Mouse (Mus musculus) mammary gland, adult 2 months (tissue): Measurements from ENCODE around the gene Sbk3. TPM values are rescaled to one million over a fixed set of nuclear protein-coding genes. Genes with fewer than 3 reads are reported as not detected.

ENCODE experiments used
- polyA plus RNA-seq: library from polyadenylated mRNA; depleted of rRNA; stranded (reverse); fragments of >200 nt; gene quantifications from 2 replicates; pipeline ENCODE4 v1.2.3, GENCODE M21; 2012; ENCODE audit warnings: low replicate concordance; rRNA removed

The Sbk3 gene
- 0.25 and 1.3 TPM in 2 replicates for polyA plus RNA-seq

DNA sequence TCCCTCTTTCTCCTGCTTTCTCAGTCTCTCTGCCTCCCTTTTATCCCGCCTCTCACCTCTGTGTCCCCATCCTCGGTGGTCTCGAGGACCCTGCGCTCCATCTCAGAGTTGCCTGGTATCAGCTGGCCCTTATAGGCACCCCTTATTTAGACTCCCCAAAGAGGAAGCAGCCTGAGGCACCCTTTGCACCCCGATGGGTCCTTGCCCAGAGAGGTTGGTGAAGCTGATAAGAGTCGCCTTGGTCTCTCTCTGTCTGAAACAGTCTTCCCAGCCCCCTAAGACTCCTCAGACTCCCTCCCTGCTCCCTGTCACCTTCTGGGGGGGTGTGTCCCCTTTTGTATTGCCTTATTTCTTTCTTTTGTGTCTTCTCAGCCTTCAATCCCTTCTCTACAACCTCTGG lies at the start of gene Sbk3:
Gene Sbk3, minus strand, starts transcription at position 101 of the 400 bp plus-strand sequence.

DNA sequence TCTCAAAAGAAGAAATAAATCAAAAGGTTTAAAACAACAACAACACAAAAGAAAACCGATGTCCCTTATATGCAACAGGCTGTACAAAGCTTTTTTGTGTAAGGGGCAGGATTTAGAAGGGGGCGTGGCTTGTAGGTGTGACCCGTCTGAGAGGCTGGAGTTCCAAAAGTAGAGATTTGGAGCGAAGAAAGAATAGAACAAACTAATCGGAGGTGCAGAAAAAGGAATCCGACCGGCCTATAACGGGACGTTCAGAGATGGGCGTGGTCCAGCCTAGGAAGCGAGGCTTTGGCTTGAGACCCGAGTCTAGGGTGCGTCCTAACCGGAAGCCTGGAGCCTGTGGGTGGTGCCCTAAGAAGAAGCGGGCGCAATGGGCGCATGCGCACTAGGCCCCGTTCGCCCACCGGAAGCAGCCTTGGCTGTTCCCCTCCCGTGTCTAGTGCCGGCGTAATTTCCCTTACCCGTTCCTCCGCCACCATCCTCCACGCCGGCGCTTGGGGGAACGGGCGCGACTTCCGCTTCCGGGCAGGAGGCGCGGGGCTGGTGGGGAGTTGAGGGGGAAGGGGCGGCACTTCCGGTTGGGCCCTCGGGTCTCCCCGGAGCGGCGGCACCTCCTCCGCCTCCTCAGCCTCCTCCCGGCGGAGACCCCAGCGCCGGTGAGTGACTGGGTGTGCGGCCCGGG lies 49.2 kb upstream of the Sbk3 start, which contains the start of the genes Zfp865 and Ccdc106:
Gene Zfp865, plus strand, starts transcription at position 377 of the 682 bp plus-strand sequence.
Gene Ccdc106, plus strand, starts transcription at position 554 of the 682 bp plus-strand sequence.

DNA sequence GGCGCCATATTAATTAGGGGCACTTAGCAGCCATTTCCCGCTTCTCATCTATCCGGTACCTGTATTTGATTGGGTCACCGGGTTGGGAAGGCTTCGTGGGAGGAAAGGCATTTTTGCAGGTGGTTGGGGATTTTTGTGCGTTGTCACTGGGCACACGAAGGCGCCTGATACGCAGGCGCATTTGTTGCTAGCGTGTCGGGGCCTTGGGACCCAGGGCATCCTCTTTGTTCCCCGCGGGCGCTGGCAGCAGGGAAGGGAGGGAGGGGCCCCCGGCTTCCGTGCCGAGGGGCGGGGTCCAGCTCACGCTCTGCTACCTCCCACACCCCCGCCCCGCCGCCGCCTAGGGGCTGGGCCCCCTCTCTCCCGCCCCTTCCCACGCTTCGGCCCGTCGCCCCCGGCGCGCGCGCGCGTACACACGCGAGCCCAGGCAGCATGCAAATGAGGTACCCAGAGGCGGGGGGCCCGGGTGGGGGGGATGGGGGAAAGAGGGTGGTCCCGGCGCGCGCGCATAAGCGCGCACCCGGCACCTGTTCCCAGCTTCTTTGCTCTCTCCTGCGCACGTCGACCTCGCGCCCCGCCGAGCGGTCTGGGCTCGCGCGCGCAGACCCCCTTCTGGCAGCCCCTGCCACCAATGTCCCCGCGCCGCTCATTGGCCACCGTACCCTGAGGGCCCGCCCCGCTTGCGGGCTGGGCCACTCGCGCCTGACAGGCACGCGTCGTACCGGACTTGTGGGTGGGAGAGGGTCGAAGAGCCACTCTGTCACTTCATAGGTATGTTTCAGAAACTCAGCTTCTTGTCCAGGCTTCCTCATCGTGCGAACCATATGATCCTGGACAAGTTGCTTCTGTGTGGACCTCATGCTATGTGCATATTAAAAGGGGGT lies 44.4 kb upstream of the Sbk3 start, which contains the start of gene Gm44973:
Gene Gm44973, plus strand, starts transcription at position 379 of the 884 bp plus-strand sequence.

DNA sequence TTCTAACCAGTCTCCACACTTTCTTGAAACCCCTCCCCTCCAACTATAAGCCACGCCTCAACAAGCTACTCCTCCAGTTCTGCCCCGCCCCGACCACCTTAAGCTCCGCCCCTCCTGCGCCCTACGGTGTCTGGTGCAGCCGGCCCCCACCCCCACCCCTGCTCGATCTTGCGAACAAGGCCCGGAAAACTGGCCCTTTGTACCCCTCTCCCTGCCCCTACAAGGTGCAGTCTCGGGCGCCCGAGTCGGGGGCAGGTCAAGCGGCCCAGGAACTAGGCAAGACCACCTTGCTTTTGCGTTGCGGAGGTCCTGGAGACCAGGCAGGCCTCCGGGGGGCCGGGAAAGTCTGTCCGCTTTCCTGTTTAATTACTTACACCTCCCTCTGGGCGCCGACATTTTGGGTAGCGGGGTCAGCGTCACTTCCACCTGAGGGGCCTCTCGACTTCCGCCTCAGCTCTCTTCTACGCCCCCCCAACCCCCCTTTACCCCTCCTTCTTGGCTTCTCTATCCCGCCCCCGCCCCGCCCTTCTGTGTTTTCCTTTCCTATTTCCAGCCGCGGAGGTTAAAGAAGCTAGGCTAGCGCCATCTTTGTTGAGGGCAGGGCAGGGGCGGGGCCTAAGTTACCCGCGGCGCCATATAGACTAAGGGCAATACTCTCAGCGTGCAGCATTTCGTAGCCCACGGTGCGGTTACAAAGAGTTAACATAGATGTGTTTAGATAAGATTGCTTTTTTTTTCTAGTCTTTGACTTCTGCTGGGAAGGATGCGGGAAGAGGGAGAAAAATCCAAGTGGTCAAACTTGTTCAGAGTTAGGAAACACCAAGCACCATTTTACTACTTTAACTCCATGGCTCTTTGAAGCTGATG lies 43.5 kb upstream of the Sbk3 start, which contains the start of the genes Zfp524 and Fiz1:
Gene Zfp524, plus strand, starts transcription at position 165 of the 867 bp plus-strand sequence.
Gene Fiz1, minus strand, starts transcription at position 447 of the 867 bp plus-strand sequence.

DNA sequence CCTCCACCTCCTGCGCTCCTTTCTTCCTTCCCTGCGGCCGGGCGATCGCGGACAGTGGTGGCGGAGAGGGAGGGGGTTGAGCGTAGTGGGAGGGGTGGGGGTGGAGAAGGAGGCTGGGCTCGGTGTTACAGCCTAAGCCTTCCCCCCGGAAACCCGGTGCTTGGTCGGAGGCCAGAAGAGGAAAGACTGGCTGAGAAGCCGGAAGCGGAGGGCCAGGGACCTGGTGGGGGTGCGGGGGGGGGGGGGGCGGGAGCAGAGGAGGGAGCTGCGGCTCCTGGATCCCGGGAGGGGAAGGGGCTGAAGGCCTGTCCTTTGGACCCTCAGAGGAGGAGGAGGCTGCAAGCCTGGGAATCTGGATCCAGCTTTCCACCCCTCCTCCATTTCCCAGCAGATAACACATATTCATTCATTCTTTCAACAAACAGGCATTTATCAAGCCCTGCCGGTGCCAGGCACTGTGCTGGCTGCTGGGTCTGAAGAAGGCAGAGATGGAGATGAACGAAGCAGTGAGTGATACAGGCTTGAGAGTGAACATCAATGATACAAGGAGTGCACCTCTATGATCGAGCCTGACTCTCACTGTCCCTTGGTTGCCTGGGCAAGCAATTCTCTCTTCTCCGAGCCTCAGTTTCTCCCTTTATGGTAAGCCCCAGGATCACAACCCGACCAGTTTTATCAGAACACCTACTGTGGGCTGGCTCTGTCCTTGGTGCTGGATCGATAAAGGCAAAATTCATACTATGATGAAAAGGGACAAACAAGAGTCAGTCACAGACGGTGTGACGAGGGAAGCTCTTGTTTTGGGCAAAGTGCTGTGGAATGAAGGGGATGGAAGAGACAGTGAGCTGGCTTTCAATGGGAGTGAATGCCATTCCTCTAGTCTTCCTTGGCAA lies 25.3 kb upstream of the Sbk3 start, which contains the start of gene Zfp579:
Gene Zfp579, minus strand, starts transcription at position 156 of the 893 bp plus-strand sequence.

DNA sequence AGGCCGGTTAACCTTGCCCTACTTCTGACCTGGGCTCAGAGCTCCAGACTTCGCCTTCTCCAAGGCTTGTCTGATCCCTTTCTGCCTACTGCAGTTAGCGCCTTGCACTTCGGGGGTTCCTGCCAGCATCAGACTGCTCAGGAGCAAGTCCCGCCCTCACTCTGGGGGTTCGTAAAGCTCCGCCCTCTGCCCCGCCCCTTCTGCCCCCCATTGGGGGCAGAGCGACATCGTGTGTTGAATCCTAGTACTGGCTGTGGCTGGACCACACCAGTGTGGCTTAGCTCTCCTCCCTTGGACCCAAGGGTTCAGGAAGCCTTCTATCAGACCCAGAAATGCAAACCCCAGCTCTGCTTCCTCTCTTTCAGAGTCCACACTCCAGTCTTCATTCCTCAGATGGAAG lies 6.7 kb downstream of the Sbk3 start, which contains the start of gene Sbk2:
Gene Sbk2, minus strand, starts transcription at position 135 of the 400 bp plus-strand sequence.

DNA sequence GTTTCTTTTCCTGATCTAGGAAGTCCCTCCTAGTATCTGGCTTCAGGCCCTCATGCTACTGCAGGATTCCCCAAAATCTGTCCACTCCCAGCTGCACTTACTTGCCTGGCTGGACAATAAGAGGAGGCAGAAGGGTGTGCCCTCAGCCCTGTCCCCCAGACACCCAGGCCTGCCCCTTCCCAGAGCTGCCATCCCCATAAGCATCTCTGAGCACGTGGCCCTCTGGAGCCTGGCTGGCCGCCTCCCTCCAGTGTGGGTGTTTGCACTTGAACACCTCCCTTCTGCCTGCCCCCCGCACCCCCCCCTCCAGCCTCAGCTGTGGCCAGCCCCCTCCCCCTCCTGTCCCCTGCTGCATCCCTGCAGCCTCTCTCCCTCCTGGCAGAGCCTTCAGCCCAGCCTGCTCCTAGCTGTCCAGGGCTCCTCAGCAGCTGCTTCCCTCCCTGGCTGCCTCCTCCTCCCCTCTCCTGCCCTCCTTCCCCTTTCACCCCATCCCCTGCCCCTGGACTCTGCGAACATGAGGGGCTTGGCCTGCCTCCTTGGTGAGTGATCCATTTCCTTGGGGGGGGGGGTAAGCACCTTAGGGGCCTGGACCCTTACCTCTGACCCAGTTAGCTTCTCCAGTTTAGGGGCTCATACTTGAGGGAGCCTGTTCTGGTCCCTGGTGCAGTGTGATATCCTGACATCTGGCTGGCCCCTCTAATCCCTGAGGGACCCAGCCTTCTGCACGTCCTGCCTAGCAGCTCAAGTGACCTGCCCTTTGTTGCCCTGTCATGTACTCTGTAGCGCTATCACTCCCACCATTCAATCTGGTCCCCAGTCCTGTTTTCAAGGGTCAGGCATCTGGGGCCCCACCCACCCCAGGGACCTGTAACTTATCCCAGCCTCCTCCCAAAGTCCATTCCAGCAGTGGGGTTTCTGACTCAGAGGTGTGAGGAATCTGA lies 45.3 kb downstream of the Sbk3 start, which contains the start of gene Ssc5d:
Gene Ssc5d, plus strand, starts transcription at position 345 of the 941 bp plus-strand sequence.

DNA sequence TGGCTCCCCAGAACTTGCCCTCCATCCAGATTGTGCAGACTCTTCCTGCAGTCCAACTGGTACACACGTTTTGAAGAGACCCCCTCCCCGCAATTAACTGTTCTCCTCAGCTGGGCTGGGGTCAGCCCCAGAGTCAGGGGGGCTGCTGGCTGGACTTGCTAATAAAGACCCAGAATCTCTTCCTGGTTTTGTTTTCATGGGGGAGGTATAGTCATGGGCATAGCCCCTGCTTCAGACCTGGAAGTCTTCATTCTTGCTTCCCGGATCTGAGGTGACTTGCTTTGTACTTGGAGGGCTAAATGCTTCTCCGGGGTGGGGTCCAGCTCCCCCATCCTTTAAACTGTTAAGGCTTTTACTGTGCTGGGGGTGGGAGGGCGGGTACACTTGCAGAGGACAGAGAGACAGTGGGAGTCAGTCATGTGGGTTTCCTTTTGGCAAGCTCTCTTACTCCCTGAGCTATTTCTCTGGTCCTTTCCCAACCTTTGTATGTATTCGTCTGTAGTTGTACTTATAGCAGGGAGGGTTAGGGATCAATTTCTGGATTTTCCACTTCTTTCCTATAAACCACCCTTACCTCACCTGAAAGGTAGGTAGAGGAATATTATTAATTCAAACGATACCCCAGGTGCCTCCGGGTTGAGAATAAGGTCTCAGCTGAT lies 49.0 kb downstream of the Sbk3 start, which contains the start of gene Nat14:
Gene Nat14, plus strand, starts transcription at position 205 of the 659 bp plus-strand sequence.

Other genes starting within 250 kb of the Sbk3 start
- gene Tmem150b, start 245.9 kb downstream of the Sbk3 start, polyA plus RNA-seq, result 2.0 and 2.5 TPM in 2 replicates
- 95.7 and 216 TPM in 2 replicates for gene Kmt5c, start 231.1 kb downstream of the Sbk3 start, polyA plus RNA-seq
- gene Cox6b2, start 218.1 kb downstream of the Sbk3 start, polyA plus RNA-seq, result 13.8 and 18.7 TPM in 2 replicates
- 0.10 TPM in 1 of 2 replicates, not detected in the other for gene Fam71e2, start 199.9 kb downstream of the Sbk3 start, polyA plus RNA-seq
- 0.36 and 0.78 TPM in 2 replicates for gene Il11, start 188.3 kb downstream of the Sbk3 start, polyA plus RNA-seq
- gene Tmem190, start 188.2 kb downstream of the Sbk3 start, polyA plus RNA-seq, result not detected in 2 replicates
- gene Tmem238, start 181.5 kb downstream of the Sbk3 start, polyA plus RNA-seq, result 18.4 and 84.5 TPM in 2 replicates
- 252 and 384 TPM in 2 replicates for gene Rpl28, start 178.3 kb downstream of the Sbk3 start, polyA plus RNA-seq
- gene Ube2s, start 158.6 kb downstream of the Sbk3 start, polyA plus RNA-seq, result 193 and 283 TPM in 2 replicates
- gene Shisa7, start 126.5 kb downstream of the Sbk3 start, polyA plus RNA-seq, result 0.54 and 1.0 TPM in 2 replicates
- gene Isoc2b, start 100.9 kb downstream of the Sbk3 start, polyA plus RNA-seq, result 39.7 and 42.5 TPM in 2 replicates
- gene Isoc2a, start 94.0 kb downstream of the Sbk3 start, polyA plus RNA-seq, result 45.1 and 54.4 TPM in 2 replicates
- gene Gm36210, start 64.7 kb downstream of the Sbk3 start, polyA plus RNA-seq, result 0.17 and 0.85 TPM in 2 replicates
- 15.7 and 34.3 TPM in 2 replicates for gene Zfp628, start 56.0 kb downstream of the Sbk3 start, polyA plus RNA-seq
- gene Nat14, start 49.1 kb downstream of the Sbk3 start, polyA plus RNA-seq, result 2.9 and 7.1 TPM in 2 replicates
- gene Ssc5d, start 45.4 kb downstream of the Sbk3 start, polyA plus RNA-seq, result 17.9 and 19.0 TPM in 2 replicates
- gene Sbk2, start 6.8 kb downstream of the Sbk3 start, polyA plus RNA-seq, result 3.7 and 91.9 TPM in 2 replicates
- 72.4 and 81.0 TPM in 2 replicates for gene Zfp579, start 25.0 kb upstream of the Sbk3 start, polyA plus RNA-seq
- gene Zfp524, start 43.2 kb upstream of the Sbk3 start, polyA plus RNA-seq, result 35.2 and 68.4 TPM in 2 replicates
- gene Fiz1, start 43.5 kb upstream of the Sbk3 start, polyA plus RNA-seq, result 34.7 and 40.0 TPM in 2 replicates
- gene Gm44973, start 44.3 kb upstream of the Sbk3 start, polyA plus RNA-seq, result not detected in 2 replicates
- gene Zfp865, start 49.2 kb upstream of the Sbk3 start, polyA plus RNA-seq, result 33.5 and 79.1 TPM in 2 replicates
- 1.5 and 3.1 TPM in 2 replicates for gene Ccdc106, start 49.4 kb upstream of the Sbk3 start, polyA plus RNA-seq
- gene 4632433K11Rik, start 63.0 kb upstream of the Sbk3 start, polyA plus RNA-seq, result not detected in 2 replicates
- gene Zfp784, start 67.3 kb upstream of the Sbk3 start, polyA plus RNA-seq, result 4.6 and 5.6 TPM in 2 replicates
- 19.3 and 35.9 TPM in 2 replicates for gene Zfp580, start 80.4 kb upstream of the Sbk3 start, polyA plus RNA-seq
- 156 and 169 TPM in 2 replicates for gene U2af2, start 91.0 kb upstream of the Sbk3 start, polyA plus RNA-seq
- 168 and 263 TPM in 2 replicates for gene Epn1, start 109.1 kb upstream of the Sbk3 start, polyA plus RNA-seq
- not detected in 2 replicates for gene Rfpl4, start 145.8 kb upstream of the Sbk3 start, polyA plus RNA-seq
- 0.84 and 0.93 TPM in 2 replicates for gene Rasl2-9, start 154.8 kb upstream of the Sbk3 start, polyA plus RNA-seq
- gene Vmn1r55, start 178.5 kb upstream of the Sbk3 start, polyA plus RNA-seq, result not detected in 2 replicates
- gene Vmn1r56, start 225.6 kb upstream of the Sbk3 start, polyA plus RNA-seq, result not detected in 2 replicates
- not detected in 2 replicates for gene Vmn1r57, start 247.3 kb upstream of the Sbk3 start, polyA plus RNA-seq